Mouse (Mus musculus): Measurements from ENCODE around the gene Sema4f. TPM values are rescaled to one million over a fixed set of nuclear protein-coding genes. Genes with fewer than 3 reads are reported as not detected.

The Sema4f gene
- polyA plus RNA-seq, 1 experiment from 2014 or later: 0.87 TPM

- no peak for ATAC-seq (ENCODE audit: low FRiP score, low TSS enrichment)
- Histone ChIP-seq H3K4me2 (replicated peaks; ENCODE audit: low read depth, low read length) (no peak overlapping the region), H3K27me3 (ENCODE audit: control insufficient read depth, insufficient read depth, low read length) (peaks cover 13% of the 10 kb centered on the region), H3K27ac (ENCODE audit: low read depth, low read length) (no peak overlapping the region), H3K9ac (ENCODE audit: low read depth, low read length) (no peak overlapping the region), H3K4me3 (ENCODE audit: low read length) (no peak overlapping the region), H3K4me1 (ENCODE audit: control insufficient read depth, insufficient read depth, low read length) (no peaks in the 10 kb centered on the region), H3K9me3 (ENCODE audit: control insufficient read depth, low read length) (no peaks in the 10 kb centered on the region), H3K36me3 (ENCODE audit: control insufficient read depth, insufficient read depth, low read length) (no peaks in the 10 kb centered on the region)
- WGBS: 79% methylated on average over 3 of the region's 3 CpGs
Measured at GRCm38 (mm10) chr6:82940765-82941164, 1.2 kb upstream of the Sema4f start.

- Histone ChIP-seq H3K4me3 (ENCODE audit: low read length) (no peak overlapping the region), H3K4me1 (ENCODE audit: control insufficient read depth, insufficient read depth, low read length) (no peaks in the 10 kb centered on the region), H3K27me3 (ENCODE audit: control insufficient read depth, insufficient read depth, low read length) (peaks cover 13% of the 10 kb centered on the region), H3K9ac (ENCODE audit: low read depth, low read length) (no peak overlapping the region), H3K27ac (ENCODE audit: low read depth, low read length) (no peak overlapping the region), H3K9me3 (ENCODE audit: control insufficient read depth, low read length) (no peaks in the 10 kb centered on the region), H3K4me2 (replicated peaks; ENCODE audit: low read depth, low read length) (no peak overlapping the region), H3K36me3 (ENCODE audit: control insufficient read depth, insufficient read depth, low read length) (no peaks in the 10 kb centered on the region)
- 94% methylated on average over 3 of the region's 3 CpGs for WGBS
- ATAC-seq (ENCODE audit: low FRiP score, low TSS enrichment): no peak
Measured at GRCm38 (mm10) chr6:82934616-82935230, 4.8 kb downstream of the Sema4f start.

GRCm38 (mm10) chr6:82927617-82928016 lies 12.0 kb downstream of the Sema4f start:
- H3K9me3 ChIP-seq (ENCODE audit: control insufficient read depth, low read length): no peaks in the 10 kb centered on the region
- WGBS: 70% methylated on average over 5 of the region's 5 CpGs
- ATAC-seq (ENCODE audit: low FRiP score, low TSS enrichment): no peak

GRCm38 (mm10) chr6:82926528-82926927 lies 13.0 kb downstream of the Sema4f start:
- Histone ChIP-seq H3K9ac (ENCODE audit: low read depth, low read length) (no peak overlapping the region), H3K9me3 (ENCODE audit: control insufficient read depth, low read length) (no peaks in the 10 kb centered on the region), H3K27ac (ENCODE audit: low read depth, low read length) (no peak overlapping the region), H3K4me3 (ENCODE audit: low read length) (no peak overlapping the region), H3K27me3 (ENCODE audit: control insufficient read depth, insufficient read depth, low read length) (no peaks in the 10 kb centered on the region), H3K4me2 (replicated peaks; ENCODE audit: low read depth, low read length) (no peak overlapping the region), H3K36me3 (ENCODE audit: control insufficient read depth, insufficient read depth, low read length) (no peaks in the 10 kb centered on the region), H3K4me1 (ENCODE audit: control insufficient read depth, insufficient read depth, low read length) (no peaks in the 10 kb centered on the region)
- ATAC-seq (ENCODE audit: low FRiP score, low TSS enrichment): no peak
- WGBS: 86% methylated on average over 7 of the region's 7 CpGs

More at GRCm38 (mm10) chr6:82927617-82928016, 12.0 kb downstream of the Sema4f start:
- no peaks in the 10 kb centered on the region for H3K36me3 ChIP-seq (ENCODE audit: control insufficient read depth, insufficient read depth, low read length)
- no peak overlapping the region for H3K4me2 ChIP-seq (replicated peaks; ENCODE audit: low read depth, low read length)
- H3K27ac ChIP-seq (ENCODE audit: low read depth, low read length): no peak overlapping the region
- H3K4me3 ChIP-seq (ENCODE audit: low read length): no peak overlapping the region
- no peaks in the 10 kb centered on the region for H3K27me3 ChIP-seq (ENCODE audit: control insufficient read depth, insufficient read depth, low read length)
- H3K9ac ChIP-seq (ENCODE audit: low read depth, low read length): no peak overlapping the region
- H3K4me1 ChIP-seq (ENCODE audit: control insufficient read depth, insufficient read depth, low read length): no peaks in the 10 kb centered on the region

GRCm38 (mm10) chr6:82926106-82926505 lies 13.5 kb downstream of the Sema4f start:
- 88% methylated on average over 10 of the region's 10 CpGs for WGBS
- no peak for ATAC-seq (ENCODE audit: low FRiP score, low TSS enrichment)

GRCm38 (mm10) chr6:82925005-82925404 lies 14.6 kb downstream of the Sema4f start:
- WGBS: 60% methylated on average over 3 of the region's 3 CpGs
- H3K36me3 ChIP-seq (ENCODE audit: control insufficient read depth, insufficient read depth, low read length): no peaks in the 10 kb centered on the region
- H3K9ac ChIP-seq (ENCODE audit: low read depth, low read length): no peak overlapping the region

More at GRCm38 (mm10) chr6:82926106-82926505, 13.5 kb downstream of the Sema4f start:
- H3K4me1 ChIP-seq (ENCODE audit: control insufficient read depth, insufficient read depth, low read length): no peaks in the 10 kb centered on the region
- no peaks in the 10 kb centered on the region for H3K9me3 ChIP-seq (ENCODE audit: control insufficient read depth, low read length)
- no peak overlapping the region for H3K9ac ChIP-seq (ENCODE audit: low read depth, low read length)
- no peak overlapping the region for H3K4me2 ChIP-seq (replicated peaks; ENCODE audit: low read depth, low read length)
- H3K4me3 ChIP-seq (ENCODE audit: low read length): no peak overlapping the region
- H3K36me3 ChIP-seq (ENCODE audit: control insufficient read depth, insufficient read depth, low read length): no peaks in the 10 kb centered on the region
- no peak overlapping the region for H3K27ac ChIP-seq (ENCODE audit: low read depth, low read length)
- H3K27me3 ChIP-seq (ENCODE audit: control insufficient read depth, insufficient read depth, low read length): no peaks in the 10 kb centered on the region

GRCm38 (mm10) chr6:82921426-82922224 lies 17.9 kb downstream of the Sema4f start:
- H3K27ac ChIP-seq (ENCODE audit: low read depth, low read length): no peak overlapping the region
- H3K36me3 ChIP-seq (ENCODE audit: control insufficient read depth, insufficient read depth, low read length): no peaks in the 10 kb centered on the region
- no peaks in the 10 kb centered on the region for H3K27me3 ChIP-seq (ENCODE audit: control insufficient read depth, insufficient read depth, low read length)
- no peak overlapping the region for H3K9ac ChIP-seq (ENCODE audit: low read depth, low read length)
- H3K4me2 ChIP-seq (replicated peaks; ENCODE audit: low read depth, low read length): no peak overlapping the region
- no peak for ATAC-seq (ENCODE audit: low FRiP score, low TSS enrichment)
- 69% methylated on average over 9 of the region's 9 CpGs for WGBS
- H3K4me3 ChIP-seq (ENCODE audit: low read length): no peak overlapping the region
- H3K4me1 ChIP-seq (ENCODE audit: control insufficient read depth, insufficient read depth, low read length): no peaks in the 10 kb centered on the region
- no peaks in the 10 kb centered on the region for H3K9me3 ChIP-seq (ENCODE audit: control insufficient read depth, low read length)

More at GRCm38 (mm10) chr6:82925005-82925404, 14.6 kb downstream of the Sema4f start:
- ATAC-seq (ENCODE audit: low FRiP score, low TSS enrichment): no peak
- no peaks in the 10 kb centered on the region for H3K4me1 ChIP-seq (ENCODE audit: control insufficient read depth, insufficient read depth, low read length)
- H3K9me3 ChIP-seq (ENCODE audit: control insufficient read depth, low read length): no peaks in the 10 kb centered on the region
- H3K27me3 ChIP-seq (ENCODE audit: control insufficient read depth, insufficient read depth, low read length): no peaks in the 10 kb centered on the region
- H3K4me2 ChIP-seq (replicated peaks; ENCODE audit: low read depth, low read length): no peak overlapping the region
- no peak overlapping the region for H3K4me3 ChIP-seq (ENCODE audit: low read length)
- no peak overlapping the region for H3K27ac ChIP-seq (ENCODE audit: low read depth, low read length)

GRCm38 (mm10) chr6:82919520-82919919 lies 20.0 kb downstream of the Sema4f start:
- 66% methylated on average over 8 of the region's 8 CpGs for WGBS
- H3K9me3 ChIP-seq (ENCODE audit: control insufficient read depth, low read length): no peaks in the 10 kb centered on the region
- no peaks in the 10 kb centered on the region for H3K27me3 ChIP-seq (ENCODE audit: control insufficient read depth, insufficient read depth, low read length)
- no peaks in the 10 kb centered on the region for H3K4me1 ChIP-seq (ENCODE audit: control insufficient read depth, insufficient read depth, low read length)
- no peak for ATAC-seq (ENCODE audit: low FRiP score, low TSS enrichment)
- H3K9ac ChIP-seq (ENCODE audit: low read depth, low read length): no peak overlapping the region
- no peak overlapping the region for H3K4me2 ChIP-seq (replicated peaks; ENCODE audit: low read depth, low read length)
- H3K4me3 ChIP-seq (ENCODE audit: low read length): no peak overlapping the region
- H3K27ac ChIP-seq (ENCODE audit: low read depth, low read length): no peak overlapping the region
- no peaks in the 10 kb centered on the region for H3K36me3 ChIP-seq (ENCODE audit: control insufficient read depth, insufficient read depth, low read length)

GRCm38 (mm10) chr6:82918371-82918770 lies 21.2 kb downstream of the Sema4f start:
- no peak overlapping the region for H3K9ac ChIP-seq (ENCODE audit: low read depth, low read length)
- no peak overlapping the region for H3K4me2 ChIP-seq (replicated peaks; ENCODE audit: low read depth, low read length)
- H3K9me3 ChIP-seq (ENCODE audit: control insufficient read depth, low read length): no peaks in the 10 kb centered on the region
- no peak overlapping the region for H3K27ac ChIP-seq (ENCODE audit: low read depth, low read length)
- H3K36me3 ChIP-seq (ENCODE audit: control insufficient read depth, insufficient read depth, low read length): no peaks in the 10 kb centered on the region
- H3K4me3 ChIP-seq (ENCODE audit: low read length): no peak overlapping the region
- no peaks in the 10 kb centered on the region for H3K4me1 ChIP-seq (ENCODE audit: control insufficient read depth, insufficient read depth, low read length)
- 81% methylated on average over 14 of the region's 14 CpGs for WGBS
- H3K27me3 ChIP-seq (ENCODE audit: control insufficient read depth, insufficient read depth, low read length): no peaks in the 10 kb centered on the region
- ATAC-seq (ENCODE audit: low FRiP score, low TSS enrichment): no peak

Data from kidney, embryonic 14.5 days (tissue).